Mouse (Mus musculus) stomach, adult 2 months (tissue): Measurements from ENCODE around the gene Arrdc3. TPM values are rescaled to one million over a fixed set of nuclear protein-coding genes. Genes with fewer than 3 reads are reported as not detected.

Source experiments
- polyA plus RNA-seq: library from polyadenylated mRNA; depleted of rRNA; stranded (reverse); fragments of >200 nt; gene quantifications from 2 replicates; pipeline ENCODE4 v1.2.3, GENCODE M21; 2012; rRNA removed

The Arrdc3 gene
- polyA plus RNA-seq: 2.5 and 4.3 TPM in 2 replicates

GRCm38 (mm10) chr13:80883190-80883589 lies at the start of gene Arrdc3:
TSS of gene Arrdc3 (plus strand) at chr13:80883384.

